Mouse (Mus musculus) CH12F3 (cell line): ENCODE data around the gene Frem2.

Experiments used
- in situ Hi-C: fragments of 300-500 bp; cut with MboI; formaldehyde crosslinking; loops from 2 replicates; pipeline ENCODE4 v1.14.3; 2020; ENCODE audit warnings: low sequenced_read_pairs

Gene Frem2

DNA sequence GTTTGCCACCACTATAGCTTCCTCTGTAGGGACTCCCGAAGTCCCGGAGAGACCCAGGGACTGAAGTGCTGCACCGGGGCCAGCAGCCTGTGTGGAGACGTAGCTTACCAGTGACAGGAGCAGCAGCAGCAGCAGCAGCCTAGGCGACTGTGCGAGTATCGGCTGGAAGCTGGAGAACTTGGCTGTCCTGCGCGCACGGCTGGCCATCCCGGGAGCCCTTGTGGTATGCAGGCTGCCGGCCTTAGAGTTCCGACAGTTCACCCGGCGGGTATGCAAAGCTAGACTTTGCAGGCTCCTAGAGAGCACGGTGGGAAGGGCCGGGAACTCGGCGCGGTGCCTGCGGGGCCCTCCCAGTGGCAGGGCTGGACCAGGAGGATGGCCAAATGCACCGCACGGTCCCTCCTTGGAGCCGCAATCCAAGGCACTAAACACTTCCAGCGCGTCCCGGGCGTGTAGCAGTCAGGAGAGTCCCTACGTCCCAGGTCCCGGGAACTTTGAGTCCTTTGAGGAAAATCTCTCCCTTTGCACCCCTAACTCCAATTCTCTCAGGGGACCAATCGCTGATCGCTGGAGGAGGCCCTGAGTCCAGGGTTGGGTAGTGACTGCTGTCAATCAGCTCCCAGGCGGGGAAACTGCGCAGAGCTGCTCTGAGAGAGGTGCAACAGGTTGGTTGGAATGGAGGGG is at the start of gene Frem2:
TSS of gene Frem2 (minus strand) at position 478 of the 684 bp plus-strand sequence.
- in situ Hi-C loops = no loop called here

DNA sequence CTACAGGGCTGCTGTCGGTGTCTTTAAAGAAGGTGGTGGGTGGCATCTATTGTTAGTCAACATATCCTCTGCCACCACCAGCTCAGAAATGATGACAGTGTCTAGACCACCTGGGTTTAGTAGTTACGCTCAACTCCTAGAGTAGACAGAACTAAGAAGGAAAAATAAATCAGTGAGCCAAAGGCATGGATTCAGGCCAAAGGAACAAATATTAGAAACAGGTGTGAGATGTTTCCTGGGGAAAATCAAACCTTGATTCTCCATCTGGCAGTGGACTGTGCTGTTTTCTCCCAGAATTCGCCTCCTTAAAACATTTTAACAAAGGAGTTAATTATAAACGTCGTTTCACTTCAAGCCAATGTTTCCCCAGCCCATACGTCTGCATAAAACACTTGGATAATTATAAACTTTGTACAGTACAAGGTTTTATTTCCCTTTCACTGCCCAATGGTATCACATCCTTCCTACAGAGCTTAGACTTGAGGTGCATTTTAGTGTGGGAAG is 48.9 kb upstream of the Frem2 start:
- in situ Hi-C loops = no loop called here

DNA sequence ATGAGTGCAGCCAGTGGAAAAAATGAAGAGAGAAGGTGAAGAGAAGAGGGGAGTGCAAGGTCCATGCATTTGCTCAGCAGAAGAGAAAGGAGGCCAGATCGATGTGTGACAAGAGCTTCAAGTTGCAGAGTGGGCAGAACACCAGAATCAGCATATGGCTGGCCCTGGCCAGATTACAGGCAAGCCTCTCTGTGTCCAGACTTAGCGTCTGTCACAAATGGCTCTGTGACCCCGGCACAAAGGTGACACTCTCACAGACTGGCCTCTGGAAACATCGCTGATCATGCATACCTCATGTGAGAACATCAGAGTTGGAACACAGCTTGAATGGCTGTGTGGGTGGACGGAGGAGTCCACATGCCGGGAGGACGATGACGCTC is 46.0 kb upstream of the Frem2 start:
- in situ Hi-C loops = no loop called here

DNA sequence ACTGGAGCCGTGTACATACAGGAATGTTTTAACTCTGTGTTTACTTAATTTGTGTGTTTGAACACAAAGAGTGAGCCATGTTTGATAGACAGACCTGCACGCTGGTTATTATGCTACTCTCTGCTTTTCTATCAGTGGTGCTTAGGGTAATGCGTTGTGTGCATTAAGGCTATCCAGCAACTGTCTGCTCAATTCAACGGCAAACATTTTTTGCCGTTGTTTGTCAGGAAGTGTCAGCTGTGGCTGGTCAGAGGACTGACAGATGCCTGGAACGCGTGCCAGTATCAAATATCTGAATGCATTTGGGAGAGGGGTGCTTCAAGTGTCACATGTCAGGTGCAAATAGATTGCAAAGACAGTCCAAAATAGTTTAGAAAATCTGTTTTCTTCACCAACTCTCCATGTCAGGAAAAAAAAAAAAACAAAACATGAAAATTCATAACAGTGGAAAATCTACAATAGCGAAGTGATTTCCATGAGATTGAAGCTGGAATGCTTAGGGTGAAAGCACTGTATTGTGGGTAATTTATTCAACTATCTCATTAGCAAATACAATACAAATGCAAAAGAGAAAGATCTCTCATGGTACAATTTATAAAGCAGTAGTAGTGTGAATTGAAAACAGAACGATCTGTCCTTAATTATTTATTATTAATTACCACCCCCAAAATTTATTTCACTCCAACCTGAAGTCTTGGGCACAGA is 45.4 kb upstream of the Frem2 start:
- in situ Hi-C loops = no loop called here

DNA sequence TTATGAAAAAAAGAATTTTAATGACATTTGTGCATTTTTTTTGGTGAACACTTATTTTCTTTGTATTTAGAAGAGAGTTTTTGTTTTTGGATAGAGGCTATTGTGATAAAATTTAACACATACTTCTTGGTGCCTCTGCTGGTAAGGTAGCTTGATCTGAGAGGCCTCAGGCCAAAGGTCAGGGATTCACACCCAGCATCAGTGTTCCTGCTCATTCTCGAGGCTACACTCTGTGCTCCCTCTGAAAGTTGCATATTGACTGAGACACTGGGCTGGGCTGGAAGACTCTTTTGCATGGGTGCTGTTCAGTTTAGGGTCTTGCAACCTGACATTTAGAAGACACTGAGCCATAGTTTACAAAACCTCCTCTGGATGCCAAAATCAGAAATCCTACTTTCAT is 44.8 kb upstream of the Frem2 start:
- in situ Hi-C loops = no loop called here

DNA sequence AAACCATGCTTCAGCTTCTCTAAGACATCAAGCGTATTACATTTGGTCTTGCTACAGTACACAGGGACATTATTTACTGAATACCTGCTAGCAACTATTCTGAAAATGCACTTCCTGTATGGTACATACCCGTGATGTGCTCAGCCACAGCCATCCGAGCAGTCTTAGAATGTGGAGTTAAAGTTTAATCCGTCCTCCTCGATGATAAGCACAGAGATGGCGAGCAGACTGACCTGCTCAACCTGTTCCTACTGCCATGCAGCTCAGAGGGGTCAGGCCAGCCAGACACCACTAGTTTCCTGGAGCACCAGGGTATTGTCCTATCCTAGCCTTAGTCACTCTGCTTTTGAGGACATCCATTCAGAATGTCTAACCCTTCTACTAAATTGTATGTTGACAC is 30.6 kb upstream of the Frem2 start:
- in situ Hi-C loops = no loop called here

DNA sequence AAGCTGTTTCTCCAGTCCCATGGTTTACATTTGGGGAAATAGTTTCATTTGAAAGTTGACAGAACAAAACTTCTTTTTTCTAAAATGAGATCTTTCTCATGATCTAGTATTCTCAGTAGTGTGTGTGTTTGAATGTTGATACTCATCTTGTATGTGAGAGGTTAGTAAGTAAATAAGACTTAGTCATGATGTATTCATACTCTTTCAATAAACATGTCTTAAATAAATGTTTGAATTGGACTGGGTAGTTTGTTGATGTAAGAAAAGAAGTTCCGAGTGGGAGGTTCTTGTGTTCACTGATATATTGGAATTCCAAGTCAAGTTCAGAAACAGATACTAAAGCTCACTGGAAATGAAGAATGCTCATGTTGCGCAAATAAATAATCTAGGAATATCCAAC is 25.1 kb upstream of the Frem2 start:
- in situ Hi-C loops = no loop called here

DNA sequence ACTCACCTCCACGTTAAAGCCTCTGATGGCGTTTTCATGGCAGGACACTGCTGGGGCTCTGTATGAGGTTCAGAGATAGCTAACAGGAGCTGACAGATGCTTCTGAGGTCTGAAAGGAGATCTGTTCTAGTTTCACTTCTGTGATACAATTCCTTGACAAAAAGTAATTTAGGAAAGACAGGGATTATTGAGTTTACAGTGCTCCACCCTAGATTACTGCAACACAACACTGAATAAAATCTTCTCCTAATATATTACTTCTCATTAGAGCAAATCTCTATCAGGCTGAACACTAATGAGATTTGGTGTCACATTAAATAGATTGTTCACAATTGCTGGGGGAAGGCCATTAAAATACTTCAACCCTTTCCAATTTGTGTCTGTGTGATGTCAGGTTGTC is 23.7 kb upstream of the Frem2 start:
- in situ Hi-C loops = no loop called here

DNA sequence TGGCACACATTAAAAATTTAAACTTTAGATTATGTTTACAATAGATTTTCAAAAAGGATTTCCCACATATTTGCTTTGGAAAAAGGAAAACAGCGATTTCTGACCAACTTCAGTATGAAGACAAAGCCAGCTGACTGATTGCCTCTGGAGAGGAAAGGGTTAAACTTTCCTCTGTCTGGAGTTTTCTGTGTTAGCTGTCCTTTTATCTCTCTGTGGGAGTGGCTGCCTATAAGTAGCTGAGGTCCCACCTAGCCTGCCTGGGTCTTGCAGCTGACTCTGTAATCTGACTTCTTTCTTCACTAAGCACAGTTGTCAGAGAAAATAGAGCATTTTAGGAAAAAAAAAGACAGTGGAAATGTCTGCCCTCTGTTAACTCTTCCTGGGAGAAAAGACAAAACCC is 17.1 kb upstream of the Frem2 start:
- in situ Hi-C loops = no loop called here

DNA sequence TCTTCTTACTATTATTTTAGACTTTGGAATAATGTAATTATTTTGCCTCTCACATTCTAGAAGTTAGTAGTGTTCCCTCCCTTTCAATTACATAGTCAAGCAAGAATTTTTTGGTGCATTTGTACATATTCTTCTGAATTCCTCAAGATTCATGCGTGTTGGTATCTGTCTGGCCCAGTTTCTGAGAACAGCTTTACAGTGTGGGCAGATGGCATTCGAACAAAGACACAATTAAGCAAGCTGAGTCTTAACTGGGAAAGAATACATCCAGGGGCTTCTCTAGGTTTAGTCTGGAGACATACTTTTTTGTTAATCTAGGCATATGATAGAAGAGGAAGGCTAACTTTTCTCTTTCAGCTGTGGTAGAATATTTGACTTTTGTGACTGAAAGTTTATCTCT is 12.6 kb upstream of the Frem2 start:
- in situ Hi-C loops = no loop called here

DNA sequence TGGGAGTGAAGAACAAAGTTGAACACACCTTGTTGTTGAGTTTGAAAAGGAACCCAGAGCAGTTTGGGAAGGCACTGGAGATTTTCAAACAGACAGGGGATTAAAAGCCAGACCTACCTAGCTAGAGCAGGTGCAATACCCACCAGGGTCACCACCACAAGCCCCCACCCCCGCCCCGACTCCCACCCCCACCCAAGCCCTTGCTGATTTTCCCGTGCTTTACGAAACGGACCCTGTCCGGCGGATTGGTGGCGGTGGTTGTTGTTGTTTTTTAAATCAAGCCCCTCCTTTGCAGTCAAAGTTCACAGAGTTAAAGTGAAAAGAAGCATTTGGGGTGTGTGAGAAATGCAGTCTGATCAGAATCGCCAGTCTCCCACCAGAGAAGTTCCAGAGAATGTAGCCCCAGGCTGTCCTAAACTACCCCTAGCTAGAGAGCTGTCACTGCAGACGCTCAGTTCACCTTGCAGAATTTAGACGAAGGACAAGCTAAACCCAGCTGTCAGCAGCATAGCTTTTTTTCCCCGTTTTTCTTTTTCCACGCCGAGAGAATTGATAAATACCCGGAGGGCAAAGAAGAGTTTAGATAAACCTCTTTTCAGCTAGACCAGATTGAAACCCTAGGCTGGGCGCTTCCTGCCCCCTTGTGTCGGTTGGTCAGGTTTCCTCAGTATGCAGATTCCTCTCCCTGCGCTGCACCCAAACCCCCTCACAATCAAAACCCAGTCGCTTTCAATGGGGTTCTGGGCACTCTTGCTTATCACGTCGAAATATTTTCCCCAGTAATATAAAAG is 784 bp upstream of the Frem2 start:
- in situ Hi-C loops = no loop called here

DNA sequence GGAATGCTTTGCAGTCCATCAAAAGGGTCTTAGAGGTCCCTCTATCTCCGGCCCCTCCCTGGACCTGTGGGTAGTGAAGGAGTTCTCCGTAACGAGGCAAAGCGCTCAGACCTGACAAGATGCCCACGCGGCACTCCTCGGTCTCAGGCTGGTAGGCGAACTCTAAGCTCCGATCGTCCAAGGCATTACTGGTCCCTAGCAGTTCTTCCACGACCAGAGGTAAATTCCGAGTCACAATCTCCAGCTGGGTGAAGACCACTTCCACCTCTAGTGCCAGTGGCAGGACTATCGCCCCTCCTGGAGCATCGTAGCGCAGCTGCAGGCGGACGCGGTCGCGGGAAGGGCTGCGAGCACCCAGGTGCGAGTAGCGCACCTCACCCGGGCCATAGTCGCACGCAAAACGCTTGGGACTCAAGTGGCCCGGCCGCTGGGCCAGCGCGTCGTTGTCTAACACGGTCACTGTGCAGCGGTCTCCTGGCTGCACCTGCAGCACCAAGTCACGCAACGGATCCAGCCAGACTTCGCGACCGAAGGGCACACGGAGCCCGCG is 752 bp downstream of the Frem2 start:
- in situ Hi-C loops = no loop called here

DNA sequence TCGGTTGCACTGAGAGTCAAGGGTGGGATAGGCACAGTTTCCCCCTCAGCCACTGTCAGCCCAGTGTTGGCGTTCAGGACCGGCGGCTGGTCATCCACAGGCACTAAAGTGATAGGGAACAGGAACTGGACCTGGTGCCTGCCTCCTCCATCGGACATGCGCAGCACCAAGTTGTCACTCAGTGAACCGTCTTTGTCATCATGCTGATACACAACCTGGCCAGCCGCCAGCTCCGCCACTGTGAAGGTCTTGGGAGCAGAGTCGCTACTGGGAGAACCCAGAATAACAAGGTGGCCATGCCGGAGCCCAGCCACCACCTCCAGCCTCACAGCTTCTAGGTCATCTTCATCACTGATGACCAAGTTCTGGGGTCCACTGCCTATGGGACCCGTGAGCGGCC is 1.8 kb downstream of the Frem2 start:
- in situ Hi-C loops = no loop called here

DNA sequence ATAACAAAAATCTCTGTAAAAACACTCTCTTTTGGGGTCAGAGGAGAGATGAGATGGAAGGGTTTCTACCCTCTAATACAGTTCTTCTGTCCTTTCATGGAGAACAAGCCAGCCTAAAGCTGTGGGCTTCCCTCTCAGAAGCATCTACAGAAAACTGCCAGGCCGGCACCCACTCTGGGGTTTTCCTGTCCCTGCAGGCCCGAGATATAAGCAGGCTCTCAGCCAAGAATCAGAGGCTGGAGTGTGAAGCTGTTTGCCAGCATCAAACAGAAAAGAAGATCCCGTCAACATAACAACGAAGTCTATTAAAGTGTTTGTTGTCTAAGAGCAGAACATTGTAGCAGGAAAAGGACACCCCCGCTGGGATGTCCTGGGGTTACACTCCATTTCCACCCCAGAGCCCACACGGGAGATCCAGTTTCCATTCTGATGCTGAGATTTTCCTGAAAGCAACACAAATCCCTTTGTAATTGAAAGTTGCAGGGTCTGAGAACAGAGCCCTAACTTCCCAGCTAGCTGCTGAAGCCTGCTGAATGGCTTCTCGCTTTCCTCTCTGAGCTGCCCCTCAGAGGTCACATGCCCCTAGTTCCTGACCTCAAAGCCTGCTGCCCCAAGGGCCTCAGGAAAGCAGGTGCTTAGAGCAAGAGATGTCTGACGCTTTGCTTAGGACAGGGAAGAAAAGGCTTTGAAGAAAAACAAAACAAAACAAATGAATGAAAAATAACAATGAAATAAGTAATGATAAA is 7.0 kb downstream of the Frem2 start:
- in situ Hi-C loops = no loop called here

DNA sequence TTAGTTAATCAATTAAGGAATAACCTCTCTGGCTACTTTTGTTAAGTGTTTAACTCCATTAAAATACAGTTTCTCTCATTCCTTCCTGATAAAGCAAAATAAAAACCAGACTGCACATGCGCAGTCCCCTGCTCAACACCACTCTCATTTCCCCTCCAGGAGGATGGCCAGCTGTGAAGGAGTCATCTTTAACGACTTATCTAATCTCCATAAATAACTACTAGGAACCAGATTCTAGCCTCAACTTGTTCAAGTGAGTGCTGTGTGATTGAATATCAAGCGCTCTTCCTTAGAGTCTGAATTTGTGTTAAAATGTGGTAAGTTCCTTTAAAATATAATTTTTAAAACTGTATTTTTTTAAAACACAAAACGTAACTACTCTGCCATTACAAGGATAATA is 7.7 kb downstream of the Frem2 start:
- in situ Hi-C loops = no loop called here

DNA sequence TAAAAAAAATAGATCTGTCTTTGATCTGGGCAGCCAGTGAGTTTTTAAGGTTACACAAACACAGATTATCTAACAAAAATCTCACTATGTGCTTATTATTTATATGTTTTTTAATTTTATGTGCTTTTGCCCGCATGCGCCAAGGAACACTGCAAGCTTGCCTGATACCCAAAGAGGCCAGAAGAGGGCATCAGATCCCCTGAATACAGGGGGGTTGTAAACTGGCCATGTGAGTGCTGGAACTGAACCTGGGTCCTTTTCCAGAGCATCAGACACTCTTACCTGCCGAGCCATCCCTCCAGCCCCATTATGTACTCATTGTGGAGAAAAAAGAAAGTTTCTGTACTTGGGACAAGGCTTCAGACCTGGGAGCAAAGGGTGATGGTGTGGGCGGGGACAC is 8.3 kb downstream of the Frem2 start:
- in situ Hi-C loops = no loop called here

DNA sequence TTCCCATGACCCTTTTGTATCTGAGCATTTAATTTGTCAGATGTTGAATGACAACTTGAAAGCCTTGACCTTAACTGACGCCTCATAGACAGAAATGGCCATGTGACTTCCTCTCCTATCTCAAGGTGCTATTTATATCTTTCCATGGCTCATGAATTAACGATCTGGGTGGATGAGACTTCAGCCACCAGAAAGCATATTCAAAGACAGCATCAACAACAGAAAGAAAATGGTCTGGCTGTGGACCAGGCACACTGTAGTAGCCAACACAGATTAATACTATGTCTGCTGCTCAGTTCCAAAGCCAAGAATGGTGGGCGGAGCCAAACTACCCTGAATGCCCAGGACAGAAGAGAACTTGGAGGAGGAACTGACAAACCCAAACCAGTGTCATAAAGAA is 21.2 kb downstream of the Frem2 start:
- in situ Hi-C loops = no loop called here

DNA sequence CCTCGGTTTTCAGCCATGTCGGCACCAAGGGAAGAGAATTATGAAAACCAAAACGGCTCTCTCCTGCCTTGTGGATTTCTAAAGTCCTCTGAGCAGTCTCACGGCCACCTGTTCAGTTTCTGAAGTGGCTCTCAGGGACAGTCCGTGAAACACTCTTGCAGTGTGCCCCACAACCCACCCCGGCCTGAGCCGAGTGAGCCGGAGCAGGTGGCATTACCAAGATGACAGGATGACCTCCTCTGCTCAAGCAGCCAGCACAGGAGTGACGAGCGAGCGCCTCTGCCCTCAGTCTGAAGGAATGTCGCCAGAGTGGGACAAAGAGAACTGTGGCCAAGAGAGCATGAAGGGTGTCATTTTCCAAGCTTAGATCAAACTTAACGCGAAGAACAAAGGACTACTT is 26.0 kb downstream of the Frem2 start:
- in situ Hi-C loops = no loop called here

DNA sequence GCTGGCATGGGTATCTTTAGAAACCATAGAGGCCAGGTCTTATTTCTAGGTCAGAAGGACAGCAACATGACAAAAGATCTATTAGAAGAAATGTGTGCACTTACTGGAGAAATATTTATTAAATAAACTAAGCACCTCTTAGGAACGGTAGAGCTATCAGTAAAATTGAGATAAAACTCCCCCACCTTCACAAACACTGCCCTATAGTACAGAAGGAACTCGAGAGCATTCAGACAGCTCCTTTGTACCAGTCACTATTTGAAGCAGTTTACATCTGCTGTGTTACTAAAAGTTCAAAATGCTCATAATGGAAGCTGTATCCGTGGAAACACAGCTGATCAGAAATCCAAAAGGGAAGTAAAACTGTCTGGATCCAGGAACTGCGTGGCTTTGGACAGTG is 26.5 kb downstream of the Frem2 start:
- in situ Hi-C loops = no loop called here

DNA sequence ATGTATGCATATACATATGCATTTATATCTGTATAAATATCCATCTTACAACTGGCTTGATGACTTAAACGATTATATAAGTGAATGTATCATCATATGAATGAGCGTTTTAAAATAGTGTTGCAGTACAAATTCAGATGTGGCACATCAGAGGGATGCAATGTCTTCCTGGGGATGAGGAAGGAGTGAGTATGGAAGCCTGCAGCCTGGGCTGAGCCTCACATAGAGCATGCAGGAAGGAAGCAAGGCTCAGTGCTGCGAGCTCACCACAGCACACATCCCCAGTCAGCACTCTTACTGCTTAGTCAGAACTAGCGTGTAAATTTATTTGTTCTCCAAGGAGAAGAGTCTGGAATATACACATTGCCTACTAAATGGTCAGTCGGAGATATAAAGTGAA is 27.2 kb downstream of the Frem2 start:
- in situ Hi-C loops = no loop called here

DNA sequence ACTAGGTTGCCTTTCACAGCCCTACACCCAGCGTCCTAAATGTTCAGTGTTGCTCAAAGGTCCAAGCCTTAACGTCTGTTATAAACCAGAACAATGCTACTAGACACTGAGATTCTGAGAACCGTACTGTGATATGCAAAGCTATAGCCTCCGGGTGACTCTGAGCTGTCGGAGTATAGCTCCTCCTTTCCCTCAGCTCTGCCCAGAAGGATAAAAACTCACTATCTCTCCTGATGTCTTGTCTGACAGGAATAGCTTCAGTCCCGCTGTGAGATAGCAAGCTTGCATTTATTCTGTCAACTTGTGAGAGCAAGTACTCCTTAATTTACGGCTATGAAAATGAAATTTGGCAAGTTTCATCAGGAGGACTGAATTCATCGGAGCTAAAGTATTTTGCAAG is 33.9 kb downstream of the Frem2 start:
- in situ Hi-C loops = no loop called here
